Mouse (Mus musculus) embryonic facial prominence, embryonic 15.5 days (tissue): ENCODE data around the gene Tnfaip6. TPM values are rescaled to one million over a fixed set of nuclear protein-coding genes. Genes with fewer than 3 reads are reported as not detected.

Source experiments
- ATAC-seq: fragments of 200-750 bp; cut with Nextera tagmentation; 2 replicates; pipeline ENCODE4 v1.8.0; 2017; ENCODE audit warnings: low read depth, moderate TSS enrichment; ENCODE audit not compliant: insufficient number of reproducible peaks, low FRiP score, low TSS enrichment
- H3K27ac ChIP-seq: fragments of 300-500 bp; sonication (generic); replicated peaks from 2 replicates; pipeline ENCODE4 v1.5.1; 2015; ENCODE audit warnings: mild to moderate bottlenecking, inconsistent platforms
- H3K27me3 ChIP-seq: fragments of 300-500 bp; sonication (generic); 2 replicates; pipeline ENCODE4 v1.6.1; 2015; ENCODE audit warnings: inconsistent platforms
- H3K36me3 ChIP-seq: fragments of 300-500 bp; sonication (generic); 2 replicates; pipeline ENCODE4 v1.6.1; 2015; ENCODE audit warnings: mild to moderate bottlenecking, inconsistent platforms
- H3K4me1 ChIP-seq: fragments of 300-500 bp; sonication (generic); 2 replicates; pipeline ENCODE4 v1.6.1; 2015; ENCODE audit warnings: inconsistent platforms
- H3K4me2 ChIP-seq: fragments of 300-500 bp; sonication (generic); replicated peaks from 2 replicates; pipeline ENCODE4 v1.6.1; 2015; ENCODE audit warnings: mild to moderate bottlenecking, inconsistent platforms
- H3K4me3 ChIP-seq: fragments of 300-500 bp; sonication (generic); replicated peaks from 2 replicates; pipeline ENCODE4 v1.5.1; 2015; ENCODE audit warnings: mild to moderate bottlenecking, inconsistent platforms
- H3K9ac ChIP-seq: fragments of 300-500 bp; sonication (generic); 2 replicates; pipeline ENCODE4 v1.6.1; 2015; ENCODE audit warnings: inconsistent platforms
- H3K9me3 ChIP-seq: fragments of 300-500 bp; sonication (generic); replicated peaks from 2 replicates; pipeline ENCODE4 v1.6.1; 2016; ENCODE audit warnings: inconsistent platforms
- WGBS: fragments of 180-500 bp; shearing (Covaris S2); methylation state at CpG from one replicate; pipeline ENCODE4 v1.1.7; 2015; 5-methylcytosine and 5-hydroxymethylcytosine counted together
- polyA plus RNA-seq: library from polyadenylated mRNA; unstranded; fragments of >200 nt; fragmentation: Nextera tagmentation; extraction: Ambion mirVana; gene quantifications from 2 replicates; pipeline ENCODE4 v1.2.1, GENCODE M21; 2015

Gene Tnfaip6
- polyA plus RNA-seq, 1 experiment from 2014 or later = 50.4 TPM

GRCm38 (mm10) chr2:52031491-52031890, 6.3 kb upstream of the Tnfaip6 start:
- no peaks in the 10 kb centered on the region for H3K9me3 ChIP-seq

GRCm38 (mm10) chr2:52034601-52035000, 3.2 kb upstream of the Tnfaip6 start:
- Histone ChIP-seq H3K27ac (no peak overlapping the region), H3K27me3 (no peaks in the 10 kb centered on the region), H3K9me3 (no peaks in the 10 kb centered on the region), H3K4me2 (no peak overlapping the region), H3K4me3 (no peak overlapping the region), H3K4me1 (peaks cover 10% of the 10 kb centered on the region; the same call in 1 of the 2 replicates), H3K9ac (no peak overlapping the region), H3K36me3 (no peaks in the 10 kb centered on the region)
- ATAC-seq = no peak
- WGBS = 76% methylated on average over 4 of the region's 4 CpGs

More at GRCm38 (mm10) chr2:52031491-52031890, 6.3 kb upstream of the Tnfaip6 start:
- no peak for ATAC-seq
- H3K27me3 ChIP-seq = no peaks in the 10 kb centered on the region
- no peaks in the 10 kb centered on the region for H3K4me1 ChIP-seq
- no peak overlapping the region for H3K27ac ChIP-seq
- no peak overlapping the region for H3K4me2 ChIP-seq
- H3K9ac ChIP-seq = no peak overlapping the region
- no peaks in the 10 kb centered on the region for H3K36me3 ChIP-seq
- no peak overlapping the region for H3K4me3 ChIP-seq
- 76% methylated on average over 4 of the region's 4 CpGs for WGBS

- Histone ChIP-seq H3K4me3 (no peak overlapping the region), H3K27me3 (no peaks in the 10 kb centered on the region), H3K9ac (no peak overlapping the region), H3K27ac (no peak overlapping the region), H3K36me3 (no peaks in the 10 kb centered on the region), H3K9me3 (no peaks in the 10 kb centered on the region), H3K4me1 (peaks cover 13% of the 10 kb centered on the region; the same call in 1 of the 2 replicates), H3K4me2 (no peak overlapping the region)
- no peak for ATAC-seq
- WGBS = 52% methylated on average over 4 of the region's 4 CpGs
Observed at GRCm38 (mm10) chr2:52035144-52035543, 2.7 kb upstream of the Tnfaip6 start.

- Histone ChIP-seq H3K27me3 (no peaks in the 10 kb centered on the region), H3K4me2 (peak overlapping the region; percentile 54), H3K4me3 (peak overlapping the region; percentile 53; the same call in 1 of the 2 replicates), H3K36me3 (no peaks in the 10 kb centered on the region), H3K9me3 (no peaks in the 10 kb centered on the region), H3K9ac (no peak overlapping the region), H3K27ac (no peak overlapping the region), H3K4me1 (peaks cover 16% of the 10 kb centered on the region; the same call in 1 of the 2 replicates)
- no peak for ATAC-seq
- 35% methylated on average over 10 of the region's 11 CpGs for WGBS
Observed at GRCm38 (mm10) chr2:52036929-52037595, 747 bp upstream of the Tnfaip6 start.

- Histone ChIP-seq H3K4me2 (peak overlapping the region; percentile 54), H3K27me3 (no peaks in the 10 kb centered on the region), H3K9me3 (no peaks in the 10 kb centered on the region), H3K9ac (no peak overlapping the region), H3K4me1 (peaks cover 22% of the 10 kb centered on the region), H3K36me3 (no peaks in the 10 kb centered on the region), H3K27ac (peak overlapping the region; percentile 82), H3K4me3 (peak overlapping the region; percentile 53)
- no peak for ATAC-seq
- 23% methylated on average over 5 of the region's 5 CpGs for WGBS
Observed at GRCm38 (mm10) chr2:52038558-52038957, 749 bp downstream of the Tnfaip6 start.

GRCm38 (mm10) chr2:52039083-52039801, 1.4 kb downstream of the Tnfaip6 start:
- Histone ChIP-seq H3K27me3 (no peaks in the 10 kb centered on the region), H3K4me3 (peak overlapping the region; percentile 53), H3K4me2 (peak overlapping the region; percentile 54), H3K36me3 (peaks cover 1% of the 10 kb centered on the region; the same call in 1 of the 2 replicates), H3K9me3 (no peaks in the 10 kb centered on the region), H3K27ac (peak overlapping the region; percentile 82), H3K4me1 (peaks cover 23% of the 10 kb centered on the region), H3K9ac (peak overlapping the region; percentile 10; the same call in 1 of the 2 replicates)
- 19% methylated on average over 8 of the region's 8 CpGs for WGBS
- no peak for ATAC-seq

- 77% methylated on average over 3 of the region's 3 CpGs for WGBS
- H3K4me1 ChIP-seq = peaks cover 20% of the 10 kb centered on the region
- no peaks in the 10 kb centered on the region for H3K27me3 ChIP-seq
- H3K27ac ChIP-seq = no peak overlapping the region
- ATAC-seq = no peak
- H3K9ac ChIP-seq = no peak overlapping the region
- H3K9me3 ChIP-seq = no peaks in the 10 kb centered on the region
- peaks cover 15% of the 10 kb centered on the region; the same call in 1 of the 2 replicates for H3K36me3 ChIP-seq
- H3K4me2 ChIP-seq = no peak overlapping the region
- H3K4me3 ChIP-seq = no peak overlapping the region
Observed at GRCm38 (mm10) chr2:52042132-52042531, 4.3 kb downstream of the Tnfaip6 start.

- Histone ChIP-seq H3K36me3 (peaks cover 15% of the 10 kb centered on the region; the same call in 1 of the 2 replicates), H3K4me3 (no peak overlapping the region)
- ATAC-seq = no peak
Observed at GRCm38 (mm10) chr2:52042714-52043113, 4.9 kb downstream of the Tnfaip6 start.

GRCm38 (mm10) chr2:52043485-52043884, 5.7 kb downstream of the Tnfaip6 start:
- peaks cover 19% of the 10 kb centered on the region; the same call in 1 of the 2 replicates for H3K36me3 ChIP-seq
- ATAC-seq = no peak

More at GRCm38 (mm10) chr2:52042714-52043113, 4.9 kb downstream of the Tnfaip6 start:
- Histone ChIP-seq H3K4me1 (peaks cover 17% of the 10 kb centered on the region; the same call in 1 of the 2 replicates), H3K4me2 (no peak overlapping the region), H3K9ac (no peak overlapping the region), H3K9me3 (no peaks in the 10 kb centered on the region), H3K27ac (no peak overlapping the region), H3K27me3 (no peaks in the 10 kb centered on the region)
- WGBS = 70% methylated on average over 5 of the region's 5 CpGs

GRCm38 (mm10) chr2:52046032-52046431, 8.2 kb downstream of the Tnfaip6 start:
- Histone ChIP-seq H3K36me3 (peaks cover 25% of the 10 kb centered on the region; the same call in 1 of the 2 replicates), H3K9me3 (no peaks in the 10 kb centered on the region), H3K4me3 (no peak overlapping the region), H3K27ac (no peak overlapping the region), H3K4me2 (no peak overlapping the region), H3K4me1 (peaks cover 7% of the 10 kb centered on the region; the same call in 1 of the 2 replicates), H3K27me3 (no peaks in the 10 kb centered on the region), H3K9ac (no peak overlapping the region)
- WGBS = 78% methylated on average over 5 of the region's 5 CpGs
- no peak for ATAC-seq

More at GRCm38 (mm10) chr2:52043485-52043884, 5.7 kb downstream of the Tnfaip6 start:
- H3K9me3 ChIP-seq = no peaks in the 10 kb centered on the region
- no peak overlapping the region for H3K9ac ChIP-seq
- no peak overlapping the region for H3K4me2 ChIP-seq
- H3K4me1 ChIP-seq = peaks cover 17% of the 10 kb centered on the region; the same call in 1 of the 2 replicates
- H3K4me3 ChIP-seq = no peak overlapping the region
- no peaks in the 10 kb centered on the region for H3K27me3 ChIP-seq
- H3K27ac ChIP-seq = no peak overlapping the region
- 76% methylated on average over 11 of the region's 11 CpGs for WGBS

GRCm38 (mm10) chr2:52050823-52051222, 13.0 kb downstream of the Tnfaip6 start:
- 94% methylated on average over 11 of the region's 11 CpGs for WGBS
- no peak overlapping the region for H3K27ac ChIP-seq
- peaks cover 37% of the 10 kb centered on the region for H3K36me3 ChIP-seq
- no peak overlapping the region for H3K4me2 ChIP-seq
- H3K4me1 ChIP-seq = no peaks in the 10 kb centered on the region
- H3K9ac ChIP-seq = no peak overlapping the region
- no peaks in the 10 kb centered on the region for H3K9me3 ChIP-seq
- no peaks in the 10 kb centered on the region for H3K27me3 ChIP-seq
- ATAC-seq = no peak
- H3K4me3 ChIP-seq = no peak overlapping the region
